Mouse (Mus musculus) lung, postnatal 36 days (tissue): ENCODE data around the gene Klra9.
"Not testable (repeated sequence)": the region's sequence is repeated elsewhere in the genome, so short reads cannot be mapped to it uniquely, and the experiment has no call there.

Source experiments
- DNase-seq: peaks from one replicate; pipeline ENCODE4 v3.0.0; 2022; ENCODE audit warnings: mixed read lengths

Gene Klra9

GRCm38 (mm10) chr6:130193012-130193411 lies at the start of gene Klra9:
TSS of gene Klra9 (minus strand) at chr6:130193112.
- not testable (repeated sequence) for DNase-seq

GRCm38 (mm10) chr6:130237536-130237935 lies 44.6 kb upstream of the Klra9 start:
- DNase-seq = no peak

- DNase-seq = no peak
These were observed 43.7 kb upstream of the Klra9 start for GRCm38 (mm10) chr6:130236635-130237034.

- DNase-seq = no peak
These were observed 40.3 kb upstream of the Klra9 start, which contains the start of gene Klra7 for GRCm38 (mm10) chr6:130233222-130233621. TSS of gene Klra7 (minus strand) at chr6:130233322.

GRCm38 (mm10) chr6:130197453-130197852 lies 4.5 kb upstream of the Klra9 start:
- DNase-seq = not testable (repeated sequence)

- DNase-seq = not testable (repeated sequence)
These were observed 63.1 kb downstream of the Klra9 start, which contains the start of gene Klra8 for GRCm38 (mm10) chr6:130129798-130130197. TSS of gene Klra8 (minus strand) at chr6:130129898.
